Mouse (Mus musculus): ENCODE results near the gene Pole3.

DNA sequence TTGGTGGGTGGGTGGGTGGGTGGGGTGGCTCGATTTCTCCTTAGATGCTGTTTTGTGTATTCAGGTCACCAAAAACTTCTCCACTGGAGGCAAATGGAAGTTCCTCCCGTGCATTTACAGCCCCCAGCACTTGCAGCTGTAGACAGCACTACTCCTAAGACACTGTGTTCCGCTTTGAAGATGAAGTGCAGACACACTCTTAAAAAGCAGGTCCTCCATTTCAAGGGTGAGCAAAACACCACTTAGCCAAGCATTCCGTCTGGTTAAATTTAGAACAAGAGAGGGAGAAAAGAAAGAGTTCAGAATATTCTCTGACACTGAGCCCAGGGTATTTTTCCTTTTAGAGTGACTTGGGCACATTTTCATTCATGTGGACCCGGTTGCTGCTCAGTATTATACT, 45.2 kb upstream of the Pole3 start:
- TF ChIP-seq CTCF (IDR thresholded peaks at IDR 0.05; ENCODE audit: control insufficient read depth, insufficient read depth, insufficient replicate concordance, low read depth, low read length) (no peak), POLR2A (IDR thresholded peaks at IDR 0.05; ENCODE audit: control insufficient read depth, low read depth, low read length) (no peak)

Data from testis, adult 2 months (tissue).